Mouse (Mus musculus) retina, adult 2 months (tissue): ENCODE data around the gene Ctnnd2.

Source experiments
- DNase-seq: peaks from one replicate; pipeline ENCODE4 v3.0.0-alpha.2; 2012; ENCODE audit warnings: low read depth, low spot score

The Ctnnd2 gene

GRCm38 (mm10) chr15:30384386-30384785, 212.0 kb downstream of the Ctnnd2 start:
- DNase-seq: no peak

GRCm38 (mm10) chr15:30386489-30386888, 214.1 kb downstream of the Ctnnd2 start:
- DNase-seq: no peak

- DNase-seq: no peak
Measured at GRCm38 (mm10) chr15:30387244-30387643, 214.9 kb downstream of the Ctnnd2 start.

- no peak for DNase-seq
Measured at GRCm38 (mm10) chr15:30401111-30401510, 228.7 kb downstream of the Ctnnd2 start.

GRCm38 (mm10) chr15:30406254-30406653, 233.9 kb downstream of the Ctnnd2 start:
- DNase-seq: no peak

- no peak for DNase-seq
Measured at GRCm38 (mm10) chr15:30423146-30423545, 250.8 kb downstream of the Ctnnd2 start.

- no peak for DNase-seq
Measured at GRCm38 (mm10) chr15:30424290-30424689, 251.9 kb downstream of the Ctnnd2 start.

- DNase-seq: no peak
Measured at GRCm38 (mm10) chr15:30427342-30427741, 254.9 kb downstream of the Ctnnd2 start.

GRCm38 (mm10) chr15:30439045-30439444, 266.7 kb downstream of the Ctnnd2 start:
- no peak for DNase-seq

- no peak for DNase-seq
Measured at GRCm38 (mm10) chr15:30450765-30451164, 278.4 kb downstream of the Ctnnd2 start.

- DNase-seq: no peak
Measured at GRCm38 (mm10) chr15:30451921-30452320, 279.5 kb downstream of the Ctnnd2 start.

GRCm38 (mm10) chr15:30457541-30458250, 285.3 kb downstream of the Ctnnd2 start:
- no peak for DNase-seq

- no peak for DNase-seq
Measured at GRCm38 (mm10) chr15:30458671-30459070, 286.3 kb downstream of the Ctnnd2 start.

GRCm38 (mm10) chr15:30460341-30461125, 288.1 kb downstream of the Ctnnd2 start:
- no peak for DNase-seq

- DNase-seq: no peak
Measured at GRCm38 (mm10) chr15:30462804-30463423, 290.5 kb downstream of the Ctnnd2 start.

- DNase-seq: no peak
Measured at GRCm38 (mm10) chr15:30463471-30464047, 291.2 kb downstream of the Ctnnd2 start.

GRCm38 (mm10) chr15:30466950-30467543, 294.7 kb downstream of the Ctnnd2 start:
- DNase-seq: no peak

- DNase-seq: no peak
Measured at GRCm38 (mm10) chr15:30468773-30469172, 296.4 kb downstream of the Ctnnd2 start.

GRCm38 (mm10) chr15:30471280-30471966, 299.0 kb downstream of the Ctnnd2 start:
- DNase-seq: no peak

- no peak for DNase-seq
Measured at GRCm38 (mm10) chr15:30480676-30481075, 308.3 kb downstream of the Ctnnd2 start.

GRCm38 (mm10) chr15:30506476-30506875, 334.1 kb downstream of the Ctnnd2 start:
- DNase-seq: no peak
